Mouse (Mus musculus) cortical plate, adult 2 months (tissue): ENCODE measurements around the gene Tmem74b.

Source experiments
- CTCF ChIP-seq: fragments of 200-500 bp; IDR thresholded peaks from 2 replicates; pipeline ENCODE4 v1.5.1; 2011; ENCODE audit warnings: mild to moderate bottlenecking, control low read depth, low read length; ENCODE audit not compliant: insufficient read depth; ENCODE audit errors: extremely low read depth
- POLR2A ChIP-seq: fragments of 200-500 bp; IDR thresholded peaks from 2 replicates; pipeline ENCODE4 v1.6.1; 2011; ENCODE audit warnings: mild to moderate bottlenecking, low read length, control low read depth; ENCODE audit not compliant: insufficient read depth; ENCODE audit errors: extremely low read depth

GRCm38 (mm10) chr2:151724094-151724493, 22.3 kb downstream of the Tmem74b start:
- TF ChIP-seq CTCF (no peak), POLR2A (no peak)
